Mouse (Mus musculus) erythroblast, embryonic 14.5 days (primary cell): ENCODE results near the gene Anxa9.

Experiments used
- GATA1 ChIP-seq: IDR thresholded peaks from 2 replicates; pipeline ENCODE4 v1.6.1; 2012; ENCODE audit warnings: low read length, inconsistent platforms, mixed read lengths
- TAL1 ChIP-seq: IDR thresholded peaks from 3 replicates; pipeline ENCODE4 v1.6.1; 2012; ENCODE audit warnings: low read length, inconsistent platforms, mixed read lengths

DNA sequence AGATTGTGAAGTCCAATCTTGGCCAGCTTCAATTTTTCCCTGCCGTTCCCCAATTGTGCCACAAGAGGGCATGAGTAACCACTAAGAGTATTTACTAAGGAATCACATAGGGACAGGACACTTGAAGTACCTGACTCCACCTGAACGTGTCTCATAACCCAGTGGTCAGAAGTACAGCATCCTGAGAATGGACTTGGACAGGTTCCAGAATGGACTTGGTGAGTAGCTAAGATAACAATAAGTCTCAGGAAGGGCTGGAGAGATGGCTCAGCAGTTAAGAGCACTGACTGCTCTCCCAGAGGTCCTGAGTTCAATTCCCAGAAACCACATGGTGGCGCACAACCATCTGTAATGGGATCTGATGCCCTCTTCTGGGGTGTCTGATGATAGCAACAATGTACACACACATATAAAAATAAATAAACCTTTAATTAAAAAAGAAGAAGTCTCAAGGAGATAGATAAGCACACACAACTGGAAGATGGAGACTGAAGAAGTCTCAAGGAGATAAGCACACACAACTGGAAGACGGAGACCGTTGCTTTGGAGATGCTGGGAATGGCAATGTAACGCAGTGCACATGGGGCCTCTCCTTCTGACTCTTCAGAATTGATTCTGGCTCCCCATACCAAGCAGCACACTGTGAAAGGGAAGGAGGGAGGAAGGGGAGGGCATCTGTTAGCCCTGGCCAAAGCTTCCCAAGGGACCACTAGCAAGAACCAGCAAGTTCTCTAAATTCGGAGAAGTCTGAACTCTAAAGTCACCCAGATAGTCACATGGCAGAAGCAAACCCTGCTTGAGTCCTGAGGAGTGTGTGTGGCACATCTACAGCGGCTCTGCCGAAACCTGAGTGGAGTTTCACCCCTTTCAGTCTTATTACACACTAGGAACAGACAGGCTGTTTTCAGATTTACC, 4.2 kb upstream of the Anxa9 start:
- TF ChIP-seq GATA1 (no peak), TAL1 (no peak)
